Mouse (Mus musculus) CH12F3 (cell line): ENCODE measurements at regions not wholly inside any gene's neighbourhood (a gene's known extent, or its start where the extent isn't known, plus 50 kb on each side); places are given as distances from the start of the nearest gene placed in this dataset.

Source experiments
- in situ Hi-C: fragments of 300-500 bp; cut with MboI; formaldehyde crosslinking; loops from 2 replicates; pipeline ENCODE4 v1.14.3; 2020; ENCODE audit warnings: low sequenced_read_pairs

DNA sequence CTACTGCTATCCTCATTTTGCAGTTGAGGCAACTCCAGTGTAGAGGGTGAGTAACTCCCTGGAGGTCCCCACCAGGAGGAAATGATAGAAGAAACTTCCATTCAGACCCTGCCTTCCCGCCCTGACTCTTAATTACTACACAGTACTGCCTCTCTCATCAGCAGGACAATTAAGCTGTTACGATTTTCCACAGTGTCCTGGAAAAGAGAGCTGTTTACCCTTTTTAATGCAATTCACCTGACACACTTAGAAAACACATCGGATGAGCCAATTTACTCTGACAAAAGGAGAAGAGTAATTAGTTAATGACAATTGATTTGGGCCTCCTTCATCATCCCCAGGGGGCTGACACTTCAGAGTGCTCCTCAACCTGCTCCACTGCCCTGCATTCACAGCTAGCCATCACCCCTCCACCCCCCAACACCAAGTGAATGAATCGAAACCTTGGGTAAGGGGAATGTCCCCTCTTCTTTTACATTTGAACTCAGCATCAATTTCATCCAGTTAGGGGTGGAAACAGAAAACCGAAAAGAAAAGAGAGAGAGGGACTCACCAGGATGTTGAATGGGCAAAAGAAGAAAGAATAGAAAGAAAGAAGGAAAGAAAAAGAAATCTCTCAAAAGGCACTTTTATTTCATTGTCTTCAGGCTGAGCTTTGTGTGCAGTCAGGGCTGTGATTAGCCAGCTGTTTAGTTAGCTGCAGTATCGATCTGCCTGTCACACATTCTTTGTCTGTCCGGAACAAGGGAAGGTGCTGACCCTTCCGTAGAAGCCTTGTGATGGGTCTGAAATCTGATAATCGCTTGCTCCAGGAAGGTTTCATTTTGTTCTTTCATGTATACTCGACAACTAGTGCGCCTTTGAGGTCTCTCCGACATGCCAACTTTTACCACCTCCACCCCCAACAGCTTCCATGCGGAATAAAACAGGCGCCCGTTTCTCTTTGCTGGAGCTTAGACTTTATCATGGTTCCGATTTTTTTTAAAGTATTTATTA is 482.6 kb upstream of the Tenm4 start:
- in situ Hi-C loops: loop anchor here (25.0 kb wide), 1 partner anchor 99 kb away; no protein-coding TSS in a partner anchor

DNA sequence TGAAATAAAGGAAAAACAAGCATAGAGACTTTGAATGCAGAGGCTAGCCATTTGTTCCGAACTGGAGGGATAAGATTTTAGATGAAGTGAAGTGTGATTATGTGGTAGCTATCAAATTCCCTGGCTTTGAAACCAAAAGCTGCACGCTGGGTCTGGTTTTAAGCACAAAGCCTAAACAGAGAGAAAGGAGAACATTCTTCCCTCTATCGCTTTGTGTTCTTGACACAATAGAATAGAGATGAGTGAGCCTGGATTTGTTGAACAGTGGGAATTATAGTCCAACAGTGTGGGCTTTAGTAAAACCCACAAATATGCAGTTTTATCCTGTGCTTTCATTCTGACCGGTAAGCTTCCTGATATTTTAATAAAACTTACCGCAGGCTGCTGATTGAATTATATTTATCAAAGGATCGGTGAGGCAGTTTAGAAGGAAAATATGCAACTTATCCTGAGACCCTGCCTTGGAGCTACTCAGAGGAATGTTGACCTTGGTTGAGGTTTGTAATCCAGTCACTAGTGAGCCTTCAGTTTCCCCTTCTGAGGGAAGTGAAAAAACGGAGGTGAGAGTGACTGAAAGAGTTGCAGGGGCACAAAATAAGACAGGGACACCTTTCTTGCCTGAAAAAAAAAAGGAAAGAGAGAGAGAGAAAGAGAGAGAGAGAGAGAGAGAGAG is 481.7 kb upstream of the Tenm4 start:
- in situ Hi-C loops: loop anchor here (25.0 kb wide), 1 partner anchor 98 kb away; no protein-coding TSS in a partner anchor

DNA sequence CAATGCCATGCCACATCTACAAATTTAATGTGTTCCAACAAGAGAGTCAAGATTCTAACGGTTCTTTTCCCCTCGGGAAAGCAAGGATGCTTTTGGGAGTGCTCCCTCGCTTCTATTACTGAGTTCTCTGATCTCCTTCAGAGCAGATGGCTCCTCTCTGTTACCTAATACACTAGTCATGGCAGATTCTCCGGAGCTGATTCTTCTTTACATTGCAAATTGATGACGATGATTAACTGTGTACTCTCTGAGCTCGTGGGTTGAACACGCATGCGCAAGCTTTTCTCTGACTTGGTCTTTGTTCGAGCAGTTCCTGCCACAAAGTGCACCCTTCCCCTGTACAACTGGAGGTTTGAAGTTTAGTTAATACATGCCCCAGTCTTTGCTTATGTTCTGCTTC is 471.5 kb upstream of the Tenm4 start:
- in situ Hi-C loops: loop anchor here (25.0 kb wide), 1 partner anchor 88 kb away; no protein-coding TSS in a partner anchor

DNA sequence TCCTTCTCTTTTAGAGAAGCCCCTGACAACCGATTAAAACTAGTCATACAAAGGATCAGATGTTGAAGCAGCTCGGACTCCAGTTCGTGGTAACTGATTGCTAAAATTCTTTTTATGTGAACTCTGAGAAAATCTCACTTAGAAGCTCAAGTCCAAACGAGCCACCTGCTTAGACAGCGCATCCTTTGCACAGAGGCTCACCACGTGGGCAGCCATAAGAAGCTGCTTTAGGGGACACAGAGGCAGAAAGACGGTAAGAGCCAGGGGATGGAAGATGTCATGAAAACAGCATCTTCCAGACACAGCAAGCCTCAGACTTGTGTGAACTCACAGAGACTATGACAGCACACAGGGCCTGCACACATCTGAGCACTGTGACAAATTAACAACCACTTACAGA is 461.0 kb upstream of the Tenm4 start:
- in situ Hi-C loops: no loop called here

DNA sequence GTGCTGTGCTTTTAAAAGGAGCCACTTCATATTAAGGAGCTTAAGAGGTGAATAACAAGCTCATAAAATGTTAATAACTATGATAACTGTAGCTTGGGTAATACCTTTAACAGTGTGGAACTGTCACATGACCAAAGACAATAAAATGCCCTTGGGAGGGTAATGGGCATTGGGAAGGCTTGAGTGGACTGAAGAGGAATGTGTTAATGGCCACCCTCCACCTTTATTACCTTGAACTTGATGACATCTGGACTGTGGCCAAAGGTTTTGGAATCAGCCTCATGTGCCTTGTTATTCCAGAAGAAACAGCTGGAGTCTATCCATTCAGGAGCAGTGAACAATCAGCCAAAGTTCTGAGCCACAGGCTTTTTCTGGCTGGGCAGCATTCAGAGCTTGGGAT is 451.0 kb upstream of the Tenm4 start:
- in situ Hi-C loops: no loop called here

DNA sequence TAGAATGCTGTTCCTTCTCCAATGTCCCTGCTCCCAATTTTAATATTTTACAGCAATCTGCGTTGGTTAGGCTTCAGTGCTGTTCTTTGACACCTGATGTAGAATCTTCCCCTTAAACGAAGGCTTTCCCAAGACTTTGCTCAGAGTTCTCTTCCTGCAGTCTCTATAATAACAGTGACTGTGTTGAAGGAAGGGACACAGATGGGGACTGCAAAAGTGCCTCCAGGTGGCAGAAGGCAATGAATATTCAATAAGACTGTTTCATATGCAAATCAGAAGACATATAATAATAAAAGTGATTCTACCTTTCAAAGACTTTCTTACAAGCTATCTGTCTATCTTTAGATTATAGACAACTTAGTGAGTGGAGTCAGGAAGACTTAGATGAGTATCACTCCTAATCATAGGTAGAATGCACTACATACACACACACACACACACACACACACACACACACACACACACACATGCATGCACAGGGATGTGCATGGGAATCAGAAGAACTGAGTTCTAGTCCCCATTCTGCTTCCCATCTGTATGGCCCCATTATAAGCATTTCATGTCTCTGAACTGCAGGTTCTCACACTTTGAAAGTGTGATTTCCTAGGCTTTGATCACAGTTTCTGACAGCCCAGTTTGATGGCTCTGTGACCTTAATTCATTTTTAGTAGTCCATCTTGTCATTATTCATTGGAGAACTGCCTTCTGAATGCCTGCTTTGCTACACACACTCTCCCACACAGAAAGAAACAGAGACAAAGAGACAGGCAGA is 445.1 kb upstream of the Tenm4 start:
- in situ Hi-C loops: no loop called here

DNA sequence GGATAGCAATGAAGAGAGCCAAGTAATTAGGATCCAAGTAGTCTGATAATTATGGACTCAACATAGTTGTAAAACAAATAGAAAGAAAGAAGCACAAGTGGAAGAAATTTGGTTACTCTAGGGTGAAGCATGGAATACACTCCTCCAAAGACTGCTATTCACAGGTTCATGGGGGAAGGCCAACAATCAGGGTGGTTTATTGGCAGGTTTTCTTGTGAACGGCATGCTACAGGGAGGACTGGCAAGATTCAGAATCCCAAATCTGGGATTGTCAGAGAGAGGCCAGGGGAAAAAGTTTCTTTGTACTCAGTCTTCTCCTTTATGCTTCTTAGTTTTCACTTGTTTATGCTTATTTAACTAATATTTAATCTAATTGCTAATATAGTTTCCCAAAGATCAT is 437.2 kb upstream of the Tenm4 start:
- in situ Hi-C loops: no loop called here

DNA sequence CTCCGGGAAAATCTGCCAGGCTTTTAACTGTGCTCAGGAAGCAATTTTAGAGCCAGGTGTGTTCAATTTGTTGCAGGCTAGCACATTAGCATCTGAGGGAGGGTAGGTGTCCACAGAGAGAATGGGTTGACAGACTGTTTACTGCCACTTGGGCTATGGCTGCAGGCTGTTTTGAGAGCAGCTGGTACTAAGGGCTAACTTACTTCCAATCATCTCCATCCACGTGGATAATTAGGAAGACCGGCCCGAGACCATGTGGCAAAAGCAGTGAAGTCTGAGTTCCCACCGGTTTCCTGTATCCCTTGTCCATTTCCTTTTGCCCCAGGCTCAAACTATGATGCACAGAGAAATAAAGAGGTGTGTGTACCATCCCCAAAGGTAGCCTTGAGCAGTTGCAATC is 436.5 kb upstream of the Tenm4 start:
- in situ Hi-C loops: no loop called here

DNA sequence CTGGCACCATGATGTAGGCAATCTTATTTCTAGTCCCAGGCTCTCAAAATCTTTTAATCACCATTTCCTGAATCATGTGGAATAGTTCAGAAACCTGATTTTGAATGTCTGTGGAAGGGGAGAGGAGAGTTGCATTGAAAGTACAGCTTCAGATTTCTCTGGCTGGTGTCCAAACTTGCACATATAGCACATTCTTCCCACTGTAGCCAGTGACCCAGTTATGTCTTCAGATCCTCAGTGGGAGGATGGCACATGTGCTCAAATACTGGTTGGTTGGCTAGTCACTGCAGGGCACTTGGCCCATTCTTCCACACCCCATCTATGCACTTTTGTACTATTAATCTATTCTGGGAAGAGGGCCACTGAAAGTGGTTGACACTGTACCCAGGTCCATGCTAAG is 434.3 kb upstream of the Tenm4 start:
- in situ Hi-C loops: no loop called here

DNA sequence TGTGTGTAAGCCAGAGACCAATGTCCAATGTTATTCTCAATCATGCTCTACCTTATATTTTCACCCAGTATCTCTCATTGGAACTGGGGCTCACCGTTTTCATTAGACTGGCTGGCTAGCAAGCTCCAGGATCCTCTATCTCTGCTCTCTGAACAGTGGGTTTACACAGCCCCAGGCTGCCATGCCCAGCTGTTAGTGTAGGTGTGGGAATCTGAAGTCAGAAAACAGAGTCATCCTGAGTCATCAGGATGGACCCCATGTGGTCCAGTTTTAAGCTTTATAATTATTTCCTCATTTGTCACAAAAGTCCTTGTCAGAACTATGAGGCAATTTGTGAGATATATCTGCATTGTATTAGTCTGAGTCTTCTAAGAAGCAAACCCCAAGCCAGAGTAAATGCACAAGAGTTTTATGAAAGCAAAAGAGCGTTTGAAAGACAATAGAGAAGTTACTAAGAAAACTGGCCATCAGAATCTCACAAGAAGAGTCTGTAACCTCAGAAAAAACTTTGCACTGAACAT is 432.3 kb upstream of the Tenm4 start:
- in situ Hi-C loops: no loop called here

DNA sequence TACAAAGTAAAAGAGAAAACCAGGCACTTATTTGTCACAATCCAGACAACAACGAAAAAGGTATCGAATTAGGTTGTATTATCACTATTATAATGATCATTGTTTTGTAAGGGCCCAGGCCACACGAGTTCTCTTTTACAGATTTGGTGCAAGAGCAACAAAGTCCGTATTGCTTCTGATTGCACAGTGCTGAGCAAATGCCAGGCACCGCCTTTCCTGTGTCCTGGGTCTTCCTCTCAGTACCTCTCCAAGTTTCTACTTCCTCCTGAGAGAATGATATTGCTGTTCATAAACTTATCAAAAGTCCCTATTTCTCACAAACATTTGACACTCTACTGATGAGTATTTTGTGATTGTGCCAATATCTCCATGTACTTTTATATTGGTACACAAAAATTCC is 431.3 kb upstream of the Tenm4 start:
- in situ Hi-C loops: no loop called here

DNA sequence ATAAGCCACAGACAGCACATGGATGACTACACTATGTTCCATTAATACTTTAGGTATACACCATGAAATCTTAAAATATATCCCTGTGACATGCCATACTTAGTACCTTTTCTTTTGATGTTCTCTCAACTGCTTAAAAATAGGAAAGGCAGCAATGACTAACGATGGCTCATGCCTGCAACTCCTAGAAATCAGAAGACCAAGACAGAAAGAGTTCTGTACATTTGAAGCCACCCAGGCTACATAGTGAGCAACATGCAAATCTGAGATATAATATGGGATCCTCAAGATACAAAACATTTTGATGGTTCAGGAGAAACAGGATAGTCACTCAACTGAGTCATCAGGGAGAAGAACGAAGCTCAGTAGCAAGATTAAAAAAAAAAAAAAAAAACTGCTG is 412.7 kb upstream of the Tenm4 start:
- in situ Hi-C loops: no loop called here

DNA sequence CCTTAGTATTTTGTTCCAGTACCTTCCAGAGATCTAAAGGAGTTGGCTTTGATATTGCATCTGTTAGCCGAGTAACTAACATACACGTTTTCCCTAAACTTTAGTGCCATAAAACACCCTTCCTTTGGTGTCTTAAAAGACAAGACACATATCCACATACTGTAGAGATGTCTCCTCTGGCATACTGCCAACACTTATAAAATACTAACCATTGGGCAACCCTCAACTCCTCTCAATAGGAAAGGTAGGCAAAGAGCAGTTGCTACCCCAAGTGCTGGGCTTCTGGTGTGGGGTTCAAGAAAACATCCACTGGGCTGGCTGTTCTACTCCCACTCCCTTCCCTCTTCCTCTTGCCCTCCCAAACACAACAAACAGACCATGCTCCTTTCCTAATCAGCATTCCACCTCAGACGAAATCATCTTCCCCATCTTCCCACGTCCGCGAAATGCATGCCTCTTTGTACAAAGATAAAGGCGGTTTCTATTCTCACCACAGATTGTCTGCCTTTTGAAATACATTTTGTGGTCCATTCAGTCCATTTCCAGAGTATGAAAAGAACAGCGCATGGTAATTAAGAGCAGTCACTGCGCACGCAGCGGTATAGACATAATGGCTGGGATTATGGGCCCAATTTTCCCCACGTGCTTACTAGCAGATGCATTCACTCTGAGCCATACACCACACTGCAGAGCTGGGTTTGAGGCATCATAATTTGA is 409.9 kb upstream of the Tenm4 start:
- in situ Hi-C loops: no loop called here

DNA sequence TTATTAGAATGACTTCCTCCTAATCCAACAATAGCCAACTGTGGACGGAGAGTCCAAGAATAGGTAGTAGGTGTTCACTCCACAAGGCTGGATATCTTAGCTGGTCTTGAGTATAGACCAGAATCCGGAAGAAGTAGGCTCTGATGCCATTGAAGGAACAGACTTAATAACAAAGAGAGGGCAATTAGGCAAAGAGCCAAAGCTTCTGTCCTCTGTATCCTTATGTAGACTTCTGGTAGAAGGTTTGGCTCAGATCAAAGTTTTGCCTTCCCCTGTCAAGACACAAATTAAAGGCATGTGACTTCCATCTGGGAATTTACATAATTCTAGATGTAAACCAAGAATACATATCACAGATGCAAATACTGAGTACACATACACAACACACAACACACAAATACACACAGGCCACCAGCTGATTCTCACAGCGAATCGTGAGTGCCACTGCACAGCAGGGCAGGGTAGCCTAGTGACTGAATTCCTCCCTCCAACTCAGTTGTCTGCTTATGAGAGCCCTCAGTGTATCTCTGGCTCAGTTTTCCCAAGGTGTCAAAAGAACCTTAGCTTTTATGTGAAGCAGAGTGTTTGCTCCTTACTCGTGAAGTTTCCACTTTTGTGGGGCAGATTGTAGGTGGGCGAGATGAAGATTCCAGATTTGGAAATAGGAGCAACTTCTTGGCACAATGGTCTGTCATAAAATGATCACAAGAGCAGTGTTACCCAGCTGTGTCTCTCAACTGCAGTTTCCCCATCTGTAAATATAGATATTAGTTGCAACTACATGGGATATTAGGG is 404.5 kb upstream of the Tenm4 start:
- in situ Hi-C loops: no loop called here

DNA sequence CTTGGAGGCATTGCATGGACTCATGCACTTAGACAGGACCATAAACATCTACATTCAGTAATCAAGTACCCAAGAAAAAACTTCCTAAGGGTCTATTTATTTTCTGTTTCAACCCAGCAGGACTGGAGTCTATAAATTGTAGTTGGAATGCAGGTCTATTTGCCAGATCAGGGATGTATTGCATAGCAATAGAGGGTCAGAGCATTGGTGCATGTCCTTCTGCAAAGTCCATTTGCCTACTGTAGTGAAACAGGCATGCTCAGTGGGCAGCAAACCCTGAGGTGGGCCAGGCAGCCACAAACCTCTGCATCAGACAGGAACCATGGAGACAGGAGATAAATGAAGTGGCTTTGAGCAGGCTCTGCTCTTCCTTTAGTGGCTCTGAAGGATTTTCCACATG is 386.5 kb upstream of the Tenm4 start:
- in situ Hi-C loops: loop anchor here (25.0 kb wide), 1 partner anchor 97 kb away; no protein-coding TSS in a partner anchor

DNA sequence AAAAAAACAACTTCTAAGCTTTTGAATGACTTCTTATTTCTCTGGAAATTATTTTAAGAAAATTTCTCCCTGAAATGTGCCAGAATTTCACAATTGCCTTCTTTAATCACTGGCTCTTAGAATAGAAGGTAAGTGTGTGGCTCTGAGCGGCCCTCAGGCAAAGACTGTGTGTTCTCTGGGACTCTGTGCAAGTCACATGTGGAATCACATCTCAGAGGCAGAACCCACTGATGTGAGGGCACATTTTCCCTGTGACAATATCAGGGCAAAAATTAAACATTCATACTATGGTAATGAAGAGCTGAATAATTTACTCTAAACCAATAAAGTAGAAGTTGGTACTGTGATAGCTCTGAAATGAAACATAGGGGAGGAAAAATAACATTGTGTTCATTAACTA is 383.5 kb upstream of the Tenm4 start:
- in situ Hi-C loops: loop anchor here (25.0 kb wide), 1 partner anchor 100 kb away; no protein-coding TSS in a partner anchor

DNA sequence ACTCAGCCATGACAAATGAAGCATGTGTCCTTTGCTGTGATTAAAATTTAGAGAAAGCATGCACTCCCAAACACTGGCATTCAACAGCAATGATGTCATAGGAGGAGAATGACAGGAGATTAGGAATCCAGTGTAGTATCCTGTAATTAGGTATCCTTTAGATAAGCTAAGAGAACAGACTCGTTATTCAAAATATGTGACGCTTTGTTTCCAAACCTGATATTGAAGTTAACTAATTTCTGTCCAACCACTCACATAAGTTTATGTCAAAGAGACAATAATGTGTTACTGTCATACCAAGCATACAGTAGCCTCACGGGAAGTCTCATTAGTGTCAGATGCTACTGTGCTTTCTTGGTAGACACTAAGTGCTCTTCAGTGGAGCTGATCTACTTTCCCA is 383.1 kb upstream of the Tenm4 start:
- in situ Hi-C loops: loop anchor here (25.0 kb wide), 1 partner anchor 101 kb away; no protein-coding TSS in a partner anchor

DNA sequence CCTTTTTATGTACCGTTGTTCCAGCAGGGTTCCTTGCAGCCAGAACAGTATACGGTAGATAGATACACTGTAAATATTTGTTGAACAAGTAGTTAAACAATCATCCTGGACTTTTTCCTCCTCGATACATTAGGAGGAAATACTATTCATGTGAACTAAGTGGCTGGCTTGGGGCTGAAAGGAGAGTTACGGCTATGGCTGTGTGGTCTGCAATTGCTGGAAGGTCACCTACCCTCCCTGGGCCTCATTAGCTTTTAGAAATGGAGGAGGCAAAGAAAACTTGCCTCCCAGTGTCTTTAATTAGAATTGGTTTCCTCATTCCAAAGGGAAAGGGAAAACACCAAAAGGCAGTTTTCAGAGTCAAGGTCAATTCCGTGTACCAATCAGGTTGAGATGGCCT is 381.6 kb upstream of the Tenm4 start:
- in situ Hi-C loops: loop anchor here (25.0 kb wide), 1 partner anchor 102 kb away; no protein-coding TSS in a partner anchor

DNA sequence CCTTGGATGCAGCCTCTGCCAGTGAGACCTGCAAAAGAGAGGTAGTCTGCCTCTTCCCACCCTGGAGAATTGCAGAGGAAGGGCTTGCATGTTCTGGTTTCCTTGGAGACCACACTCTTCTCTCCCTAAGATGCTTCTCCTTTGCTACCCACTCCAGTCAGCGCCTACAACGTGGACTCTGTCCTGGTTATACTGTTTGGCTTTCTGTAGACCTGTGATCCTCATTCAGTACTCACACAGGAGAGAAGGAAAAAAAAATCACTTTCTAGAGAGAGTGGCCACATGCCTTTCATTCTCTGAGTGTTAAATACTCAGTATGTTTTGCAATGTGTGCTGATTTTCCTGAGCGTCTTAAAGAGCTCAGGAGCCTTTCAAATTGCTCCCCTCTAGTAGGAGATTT is 372.0 kb upstream of the Tenm4 start:
- in situ Hi-C loops: loop anchor here (25.0 kb wide), 1 partner anchor 112 kb away; no protein-coding TSS in a partner anchor
